Mouse (Mus musculus) midbrain, embryonic 14.5 days (tissue): Measurements from ENCODE around the gene Skap1. TPM values are rescaled to one million over a fixed set of nuclear protein-coding genes. Genes with fewer than 3 reads are reported as not detected.
"Not testable (repeated sequence)": the region's sequence is repeated elsewhere in the genome, so short reads cannot be mapped to it uniquely, and the experiment has no call there.

Experiments
- ATAC-seq: fragments of 200-750 bp; cut with Nextera tagmentation; 2 replicates; pipeline ENCODE4 v1.8.0; 2017; ENCODE audit warnings: moderate number of reproducible peaks, moderate library complexity; ENCODE audit not compliant: low FRiP score, low TSS enrichment
- DNase-seq: peaks from one replicate; pipeline ENCODE4 v3.0.0-alpha.2; 2015
- H3K27ac ChIP-seq: fragments of 300-500 bp; sonication (generic); replicated peaks from 2 replicates; pipeline ENCODE4 v1.5.1; 2014; ENCODE audit warnings: mild to moderate bottlenecking, low read depth, low read length, moderate library complexity
- H3K27me3 ChIP-seq: fragments of 300-500 bp; sonication (generic); 2 replicates; pipeline ENCODE4 v1.6.1; 2014; ENCODE audit warnings: low read length, control low read depth, mixed read lengths; ENCODE audit not compliant: control insufficient read depth, insufficient read depth
- H3K36me3 ChIP-seq: fragments of 300-500 bp; sonication (generic); 2 replicates; pipeline ENCODE4 v1.6.1; 2014; ENCODE audit warnings: low read length, control low read depth; ENCODE audit not compliant: control insufficient read depth, insufficient read depth
- H3K4me1 ChIP-seq: fragments of 300-500 bp; sonication (generic); 2 replicates; pipeline ENCODE4 v1.6.1; 2014; ENCODE audit warnings: mild to moderate bottlenecking, antibody characterized with exemption, low read length, control low read depth; ENCODE audit not compliant: control insufficient read depth, insufficient read depth
- H3K4me2 ChIP-seq: fragments of 300-500 bp; sonication (generic); 2 replicates; pipeline ENCODE4 v1.6.1; 2014; ENCODE audit warnings: mild to moderate bottlenecking, low read length, moderate library complexity
- H3K4me3 ChIP-seq: fragments of 300-500 bp; sonication (generic); replicated peaks from 2 replicates; pipeline ENCODE4 v1.5.1; 2014; ENCODE audit warnings: low read depth, low read length
- H3K9ac ChIP-seq: fragments of 300-500 bp; sonication (generic); replicated peaks from 2 replicates; pipeline ENCODE4 v1.6.1; 2014; ENCODE audit warnings: mild to moderate bottlenecking, low read length, moderate library complexity
- H3K9me3 ChIP-seq: fragments of 300-500 bp; sonication (generic); 2 replicates; pipeline ENCODE4 v1.6.1; 2016; ENCODE audit warnings: low read length, control low read depth, mixed read lengths; ENCODE audit not compliant: control insufficient read depth
- WGBS: fragments of 180-500 bp; shearing (Covaris S2); extraction: QIAGEN DNeasy Blood & Tissue Kit; methylation state at CpG from one replicate; pipeline ENCODE4 v1.1.7; 2014; 5-methylcytosine and 5-hydroxymethylcytosine counted together
- polyA plus RNA-seq: library from polyadenylated mRNA; unstranded; fragments of >200 nt; fragmentation: Nextera tagmentation; extraction: Ambion mirVana; gene quantifications from 2 replicates; pipeline ENCODE4 v1.2.1, GENCODE M21; 2014

Skap1 gene
- polyA plus RNA-seq, 1 experiment from 2014 or later = 2.9 TPM

GRCm38 (mm10) chr11:96776968-96777962, 312.9 kb downstream of the Skap1 start, which contains the start of gene Snx11:
TSS of gene Snx11 (minus strand) at chr11:96777559.
- Histone ChIP-seq H3K36me3 (peaks cover 18% of the 10 kb centered on the region), H3K9me3 (no peaks in the 10 kb centered on the region), H3K4me2 (peak within 1 kb of the TSS; percentile 82), H3K27ac (peak within 1 kb of the TSS; percentile 64), H3K27me3 (no peaks in the 10 kb centered on the region), H3K9ac (peak within 1 kb of the TSS; percentile 57), H3K4me3 (peak within 1 kb of the TSS; percentile 53), H3K4me1 (peaks cover 8% of the 10 kb centered on the region)
- DNase-seq (peak; percentile 98), ATAC-seq (peak; percentile 98)
- WGBS = 1% methylated on average over 59 of the region's 59 CpGs

- ATAC-seq, H3K27me3 ChIP-seq, H3K36me3 ChIP-seq, H3K4me1 ChIP-seq, H3K9ac ChIP-seq, H3K9me3 ChIP-seq, DNase-seq: not testable (repeated sequence)
- Histone ChIP-seq H3K4me2 (peak overlapping the region; percentile 82), H3K27ac (peak overlapping the region; percentile 64), H3K4me3 (peak overlapping the region; percentile 53)
- WGBS = 69% methylated on average over 10 of the region's 10 CpGs
These were observed 313.8 kb downstream of the Skap1 start for GRCm38 (mm10) chr11:96778061-96778627.

GRCm38 (mm10) chr11:96780306-96780705, 315.9 kb downstream of the Skap1 start:
- Histone ChIP-seq H3K4me3 (no peak overlapping the region), H3K27ac (no peak overlapping the region), H3K9ac (no peak overlapping the region), H3K4me2 (no peak overlapping the region), H3K36me3 (no peaks in the 10 kb centered on the region), H3K9me3 (no peaks in the 10 kb centered on the region), H3K27me3 (no peaks in the 10 kb centered on the region), H3K4me1 (peaks cover 8% of the 10 kb centered on the region)
- 76% methylated on average over 5 of the region's 5 CpGs for WGBS
- ATAC-seq = no peak
- no peak for DNase-seq

- 93% methylated on average over 2 of the region's 2 CpGs for WGBS
- H3K27ac ChIP-seq = no peak overlapping the region
- DNase-seq (no peak), ATAC-seq (no peak)
- no peaks in the 10 kb centered on the region for H3K36me3 ChIP-seq
- H3K4me3 ChIP-seq = no peak overlapping the region
- peaks cover 5% of the 10 kb centered on the region for H3K4me1 ChIP-seq
- no peaks in the 10 kb centered on the region for H3K27me3 ChIP-seq
- H3K9me3 ChIP-seq = no peaks in the 10 kb centered on the region
- H3K9ac ChIP-seq = no peak overlapping the region
- no peak overlapping the region for H3K4me2 ChIP-seq
These were observed 317.0 kb downstream of the Skap1 start for GRCm38 (mm10) chr11:96781425-96781824.

- ATAC-seq, H3K27ac ChIP-seq, H3K4me2 ChIP-seq, H3K9ac ChIP-seq, H3K9me3 ChIP-seq, H3K4me3 ChIP-seq, H3K4me1 ChIP-seq, H3K27me3 ChIP-seq, H3K36me3 ChIP-seq: not testable (repeated sequence)
- DNase-seq = peak; percentile 80
- WGBS = 11% methylated on average over 7 of the region's 7 CpGs
These were observed 320.5 kb downstream of the Skap1 start for GRCm38 (mm10) chr11:96784847-96785246.

- H3K9me3 ChIP-seq = no peaks in the 10 kb centered on the region
- WGBS = 39% methylated on average over 9 of the region's 9 CpGs
- peaks cover 11% of the 10 kb centered on the region for H3K4me1 ChIP-seq
- ATAC-seq = no peak
- no peak overlapping the region for H3K4me3 ChIP-seq
- no peaks in the 10 kb centered on the region for H3K27me3 ChIP-seq
- no peak overlapping the region for H3K4me2 ChIP-seq
- H3K9ac ChIP-seq = no peak overlapping the region
- 0 out of 2 replicates have a peak, but pooled peaks cover 2% of the 10 kb centered on the region for H3K36me3 ChIP-seq
- no peak overlapping the region for H3K27ac ChIP-seq
- DNase-seq = no peak
These were observed 322.5 kb downstream of the Skap1 start for GRCm38 (mm10) chr11:96786731-96787450.

GRCm38 (mm10) chr11:96788871-96789795, 324.7 kb downstream of the Skap1 start, which contains the start of gene Cbx1:
TSS of gene Cbx1 (plus strand) at chr11:96789127.
- 1% methylated on average over 93 of the region's 93 CpGs for WGBS
- H3K27ac ChIP-seq = peak within 1 kb of the TSS; percentile 98
- H3K4me3 ChIP-seq = peak within 1 kb of the TSS; percentile 92
- H3K27me3 ChIP-seq = no peaks in the 10 kb centered on the region
- ATAC-seq (peak; percentile 99), DNase-seq (peak; percentile 97)
- peaks cover 11% of the 10 kb centered on the region for H3K4me1 ChIP-seq
- H3K4me2 ChIP-seq = peak within 1 kb of the TSS; percentile 87
- H3K9ac ChIP-seq = peak within 1 kb of the TSS; percentile 90
- no peaks in the 10 kb centered on the region for H3K9me3 ChIP-seq
- 0 out of 2 replicates have a peak, but pooled peaks cover 2% of the 10 kb centered on the region for H3K36me3 ChIP-seq
